Mouse (Mus musculus) liver, embryonic 15.5 days (tissue): ENCODE data around the gene Sirpa. TPM values are rescaled to one million over a fixed set of nuclear protein-coding genes. Genes with fewer than 3 reads are reported as not detected.

ENCODE experiments used
- ATAC-seq: fragments of 200-750 bp; cut with Nextera tagmentation; 2 replicates; pipeline ENCODE4 v1.8.0; 2017; ENCODE audit warnings: moderate number of reproducible peaks, mild to moderate bottlenecking, moderate library complexity; ENCODE audit not compliant: insufficient read depth
- H3K27ac ChIP-seq: fragments of 300-500 bp; sonication (generic); replicated peaks from 2 replicates; pipeline ENCODE4 v1.5.1; 2015; ENCODE audit warnings: mild to moderate bottlenecking, inconsistent platforms
- H3K27me3 ChIP-seq: fragments of 300-500 bp; sonication (generic); 2 replicates; pipeline ENCODE4 v1.6.1; 2015; ENCODE audit warnings: mild to moderate bottlenecking, inconsistent platforms
- H3K36me3 ChIP-seq: fragments of 300-500 bp; sonication (generic); replicated peaks from 2 replicates; pipeline ENCODE4 v1.6.1; 2015; ENCODE audit warnings: moderate library complexity, mild to moderate bottlenecking, inconsistent platforms
- H3K4me1 ChIP-seq: fragments of 300-500 bp; sonication (generic); replicated peaks from 2 replicates; pipeline ENCODE4 v1.6.1; 2015; ENCODE audit warnings: inconsistent platforms
- H3K4me2 ChIP-seq: fragments of 300-500 bp; sonication (generic); 2 replicates; pipeline ENCODE4 v1.6.1; 2015; ENCODE audit warnings: moderate library complexity, mild to moderate bottlenecking, inconsistent platforms
- H3K4me3 ChIP-seq: fragments of 300-500 bp; sonication (generic); replicated peaks from 2 replicates; pipeline ENCODE4 v1.5.1; 2015; ENCODE audit warnings: mild to moderate bottlenecking, inconsistent platforms
- H3K9ac ChIP-seq: fragments of 300-500 bp; sonication (generic); 2 replicates; pipeline ENCODE4 v1.6.1; 2015; ENCODE audit warnings: moderate library complexity, mild to moderate bottlenecking, inconsistent platforms
- H3K9me3 ChIP-seq: fragments of 300-500 bp; sonication (generic); replicated peaks from 2 replicates; pipeline ENCODE4 v1.6.1; 2016; ENCODE audit warnings: inconsistent platforms
- WGBS: fragments of 180-500 bp; shearing (Covaris S2); methylation state at CpG from one replicate; pipeline ENCODE4 v1.1.7; 2015; ENCODE audit warnings: mixed read lengths; ENCODE audit not compliant: insufficient replicate concordance; 5-methylcytosine and 5-hydroxymethylcytosine counted together
- polyA plus RNA-seq: library from polyadenylated mRNA; unstranded; fragments of >200 nt; fragmentation: Nextera tagmentation; extraction: Ambion mirVana; gene quantifications from 2 replicates; pipeline ENCODE4 v1.2.1, GENCODE M21; 2015

Gene Sirpa
- polyA plus RNA-seq, 1 experiment from 2014 or later: 25.4 TPM

DNA sequence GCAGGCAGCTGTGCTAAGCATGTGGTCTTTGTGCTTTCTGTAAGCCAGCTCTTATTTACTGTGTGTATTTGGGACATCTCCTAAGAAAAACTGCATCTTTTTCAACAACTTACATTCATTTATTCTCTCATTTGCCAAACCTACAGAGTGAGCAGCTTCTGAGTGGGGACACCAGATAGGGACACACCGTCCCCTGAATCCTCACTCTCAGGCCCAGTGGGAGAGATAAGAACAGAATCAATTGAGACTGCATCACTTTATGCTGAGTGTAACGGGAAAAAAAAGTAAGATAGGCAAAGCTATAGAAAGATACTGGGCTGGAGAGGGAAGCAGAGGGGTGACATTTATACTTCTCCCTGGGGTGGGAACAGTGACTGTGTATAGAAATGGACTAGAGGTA is 61.0 kb downstream of the Sirpa start:
- 40% methylated on average over 2 of the region's 2 CpGs for WGBS
- no peak overlapping the region for H3K9ac ChIP-seq
- no peaks in the 10 kb centered on the region for H3K4me1 ChIP-seq
- H3K27me3 ChIP-seq: no peaks in the 10 kb centered on the region
- H3K9me3 ChIP-seq: no peaks in the 10 kb centered on the region
- H3K4me2 ChIP-seq: no peak overlapping the region
- no peaks in the 10 kb centered on the region for H3K36me3 ChIP-seq
- no peak for ATAC-seq
- H3K4me3 ChIP-seq: no peak overlapping the region
- H3K27ac ChIP-seq: no peak overlapping the region

DNA sequence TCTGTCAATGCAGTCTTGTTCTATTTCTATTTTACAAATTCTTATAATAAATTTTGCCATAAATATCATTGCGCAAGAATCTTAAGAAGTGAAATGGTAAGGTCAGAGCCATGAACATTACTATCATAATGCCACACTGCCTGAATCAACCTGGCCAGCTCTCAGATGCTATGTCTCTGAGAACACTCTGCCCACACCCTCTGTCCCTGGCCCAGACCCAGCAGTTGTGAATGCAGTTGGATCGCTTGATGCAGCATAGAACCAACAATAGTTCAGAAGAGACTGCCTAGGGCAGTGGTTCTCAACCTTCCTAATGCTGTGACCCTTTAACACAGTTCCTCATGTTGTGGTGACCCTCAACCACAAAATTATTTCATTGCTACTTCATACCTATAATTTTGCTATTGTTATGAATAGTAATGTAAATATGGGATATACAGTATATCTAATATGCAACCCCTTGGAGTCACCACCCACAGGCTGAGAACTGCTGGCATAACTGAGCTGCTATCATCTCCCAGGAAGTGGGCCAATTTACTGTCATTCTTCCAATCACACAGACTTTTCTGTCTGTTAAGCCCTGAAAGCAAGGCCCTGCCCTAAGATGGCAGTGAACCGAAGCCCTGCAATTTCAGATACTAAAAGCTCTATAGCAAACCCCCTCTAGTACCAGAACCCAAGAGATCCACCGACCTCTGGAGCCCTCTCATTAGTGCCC is 61.8 kb downstream of the Sirpa start:
- ATAC-seq: no peak
- Histone ChIP-seq H3K4me2 (no peak overlapping the region), H3K27ac (no peak overlapping the region), H3K4me1 (no peaks in the 10 kb centered on the region), H3K36me3 (no peaks in the 10 kb centered on the region), H3K9me3 (no peaks in the 10 kb centered on the region), H3K27me3 (no peaks in the 10 kb centered on the region), H3K4me3 (no peak overlapping the region), H3K9ac (no peak overlapping the region)
- WGBS: 65% methylated on average over 4 of the region's 4 CpGs

DNA sequence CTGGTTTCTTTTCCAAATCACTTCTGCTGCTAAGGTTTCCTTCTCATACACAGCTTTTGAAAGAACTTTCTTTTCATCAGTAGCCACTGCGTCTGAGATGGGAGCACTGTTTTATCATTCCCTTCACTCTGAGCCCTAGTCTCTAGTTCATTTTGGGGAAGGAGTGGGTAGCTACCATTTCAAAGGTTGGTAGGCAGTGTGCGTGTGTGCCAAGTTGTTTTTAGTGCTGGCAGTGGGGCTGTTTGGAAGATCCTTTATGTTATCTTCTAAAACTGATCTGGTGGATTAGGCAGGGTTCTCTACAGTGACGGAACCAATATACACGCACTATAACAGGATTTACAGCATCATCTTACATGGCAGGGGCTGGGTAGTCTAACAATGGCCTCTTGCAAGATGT is 62.4 kb downstream of the Sirpa start:
- 56% methylated on average over 4 of the region's 4 CpGs for WGBS
- no peak for ATAC-seq
- no peaks in the 10 kb centered on the region for H3K27me3 ChIP-seq

DNA sequence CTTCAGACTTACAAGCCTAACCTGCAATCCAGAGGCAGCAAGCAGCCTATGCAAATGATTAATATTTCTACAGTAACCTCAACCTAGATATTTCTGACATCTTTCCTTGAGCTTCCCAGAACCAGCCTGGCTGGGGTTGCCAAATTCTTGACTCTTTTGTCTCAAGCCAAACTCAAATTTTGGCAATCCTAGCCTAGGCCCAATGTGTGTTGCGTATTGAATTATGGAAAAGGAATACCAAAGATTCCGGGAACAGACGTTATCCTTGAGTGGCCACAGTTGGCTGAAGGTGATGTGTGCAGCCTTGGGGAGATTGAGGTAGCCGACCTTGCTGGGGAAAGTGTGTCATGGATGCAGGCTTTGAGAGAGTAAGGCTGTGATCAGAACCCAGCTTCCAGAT is 66.2 kb downstream of the Sirpa start:
- no peaks in the 10 kb centered on the region for H3K4me1 ChIP-seq
- no peaks in the 10 kb centered on the region for H3K36me3 ChIP-seq
- no peak overlapping the region for H3K4me2 ChIP-seq
- no peaks in the 10 kb centered on the region for H3K9me3 ChIP-seq
- no peak overlapping the region for H3K27ac ChIP-seq
- no peak for ATAC-seq
- H3K9ac ChIP-seq: no peak overlapping the region
- 69% methylated on average over 4 of the region's 4 CpGs for WGBS
- no peak overlapping the region for H3K4me3 ChIP-seq
- no peaks in the 10 kb centered on the region for H3K27me3 ChIP-seq

More for the DNA sequence above, 62.4 kb downstream of the Sirpa start:
- no peak overlapping the region for H3K27ac ChIP-seq
- H3K4me2 ChIP-seq: no peak overlapping the region
- H3K4me3 ChIP-seq: no peak overlapping the region
- no peak overlapping the region for H3K9ac ChIP-seq
- H3K36me3 ChIP-seq: no peaks in the 10 kb centered on the region
- no peaks in the 10 kb centered on the region for H3K9me3 ChIP-seq
- H3K4me1 ChIP-seq: no peaks in the 10 kb centered on the region

DNA sequence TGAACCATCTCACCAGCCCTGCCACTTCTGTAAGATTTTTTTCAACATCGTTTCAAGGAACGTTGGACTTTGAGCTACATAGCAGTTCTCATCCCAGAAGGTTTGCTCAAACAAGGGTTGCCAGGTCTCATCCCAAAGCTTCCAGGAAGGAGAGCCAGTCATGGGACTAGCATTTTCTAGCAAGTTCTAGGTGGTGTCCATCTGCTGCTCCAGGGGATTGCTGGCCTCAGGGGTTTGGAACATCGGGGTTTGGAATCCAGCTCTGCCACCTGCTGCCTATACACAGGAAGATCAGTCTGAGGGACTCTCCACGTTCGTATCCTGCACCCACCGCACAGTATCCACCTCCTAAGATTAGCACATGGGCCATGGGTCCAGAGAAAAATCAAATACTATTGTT is 67.4 kb downstream of the Sirpa start:
- 59% methylated on average over 6 of the region's 6 CpGs for WGBS
- no peak for ATAC-seq
- no peaks in the 10 kb centered on the region for H3K27me3 ChIP-seq
- H3K27ac ChIP-seq: no peak overlapping the region
- H3K4me2 ChIP-seq: no peak overlapping the region
- H3K4me1 ChIP-seq: no peaks in the 10 kb centered on the region
- no peaks in the 10 kb centered on the region for H3K9me3 ChIP-seq
- no peaks in the 10 kb centered on the region for H3K36me3 ChIP-seq
- no peak overlapping the region for H3K4me3 ChIP-seq
- no peak overlapping the region for H3K9ac ChIP-seq

DNA sequence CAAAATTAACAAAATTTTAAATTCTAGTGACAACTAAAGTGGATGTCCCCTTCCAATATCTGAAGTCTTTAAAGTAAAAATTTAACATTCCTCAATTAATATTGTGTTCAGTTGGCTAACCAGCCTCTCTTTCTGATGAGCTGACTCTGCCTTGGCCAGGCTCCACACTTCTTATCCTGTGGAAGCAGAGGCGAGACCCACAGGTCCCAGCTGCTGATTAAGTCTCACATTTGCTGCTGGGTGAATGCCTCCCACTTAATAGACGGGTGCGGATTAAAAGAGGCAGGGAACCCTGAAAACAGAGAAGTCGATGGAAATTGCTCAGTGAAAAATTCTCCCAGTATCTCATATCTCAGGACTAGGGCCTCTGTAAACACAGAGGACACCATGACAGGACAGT is 69.8 kb downstream of the Sirpa start:
- 53% methylated on average over 4 of the region's 4 CpGs for whole genome bisulfite sequencing
- no peak overlapping the region for H3K27ac ChIP-seq
- H3K9ac ChIP-seq: no peak overlapping the region
- H3K27me3 ChIP-seq: no peaks in the 10 kb centered on the region
- H3K4me1 ChIP-seq: no peaks in the 10 kb centered on the region
- no peak for ATAC-seq
- H3K4me3 ChIP-seq: no peak overlapping the region
- no peaks in the 10 kb centered on the region for H3K36me3 ChIP-seq
- no peak overlapping the region for H3K4me2 ChIP-seq
- no peaks in the 10 kb centered on the region for H3K9me3 ChIP-seq

DNA sequence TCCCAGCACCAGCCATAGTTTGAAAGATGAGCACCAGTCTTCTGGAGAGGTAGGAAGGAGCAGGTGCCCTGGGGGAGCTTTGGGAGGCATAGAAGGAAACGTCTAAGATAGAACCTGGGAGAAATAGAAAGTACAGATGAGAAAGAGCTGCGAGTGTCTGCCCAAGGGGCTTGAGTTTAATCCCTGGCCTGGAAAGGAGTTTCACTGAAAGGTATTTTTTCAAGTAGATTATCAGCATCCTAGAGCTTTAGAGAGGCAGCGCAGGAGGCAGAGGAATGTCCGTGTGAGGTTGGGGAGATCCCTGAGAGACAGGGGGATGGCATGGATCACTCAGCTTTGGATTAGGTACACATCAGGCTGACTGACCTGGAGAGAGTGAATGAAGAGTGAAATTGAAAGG is 79.3 kb downstream of the Sirpa start:
- Histone ChIP-seq H3K27me3 (0 out of 2 replicates have a peak, but pooled peaks cover 3% of the 10 kb centered on the region), H3K4me2 (no peak overlapping the region), H3K4me1 (no peaks in the 10 kb centered on the region), H3K9me3 (no peaks in the 10 kb centered on the region), H3K9ac (no peak overlapping the region), H3K4me3 (no peak overlapping the region), H3K36me3 (no peaks in the 10 kb centered on the region), H3K27ac (no peak overlapping the region)
- 51% methylated on average over 4 of the region's 4 CpGs for WGBS
- no peak for ATAC-seq

DNA sequence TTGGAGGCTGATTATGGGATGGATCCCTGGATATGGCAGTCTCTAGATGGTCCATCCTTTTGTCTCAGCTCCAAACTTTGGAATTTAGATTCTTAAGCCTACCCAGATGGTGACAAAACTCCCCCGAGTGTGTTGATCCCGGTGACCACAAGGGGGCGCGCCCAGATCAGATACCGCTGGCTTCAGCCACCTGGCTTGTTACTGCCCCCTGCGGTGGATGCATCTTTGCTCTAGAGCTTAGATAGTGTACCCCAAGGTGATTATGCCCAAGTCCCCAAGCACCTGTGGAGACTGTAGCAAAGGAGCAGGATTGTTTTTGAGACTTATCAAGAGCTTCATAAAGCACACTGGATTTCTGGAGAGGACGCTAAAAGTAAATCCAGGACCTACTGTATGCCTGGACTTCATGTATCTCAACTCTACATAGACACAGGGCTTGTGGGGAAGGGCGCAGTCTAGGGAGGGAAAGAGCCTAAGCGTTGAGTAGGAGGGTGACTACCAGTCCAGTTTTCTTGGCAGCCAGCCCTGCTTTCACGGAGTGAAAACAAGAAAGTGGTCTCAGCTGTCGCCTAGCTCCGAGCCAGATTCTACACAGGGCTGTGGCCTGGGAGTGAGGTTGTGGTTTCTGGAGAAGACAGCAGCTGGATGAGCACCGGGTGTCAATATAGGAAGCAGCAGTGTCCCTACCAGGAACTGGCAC is 82.5 kb downstream of the Sirpa start:
- WGBS: 23% methylated on average over 13 of the region's 13 CpGs
- Histone ChIP-seq H3K4me3 (no peak overlapping the region), H3K9me3 (no peaks in the 10 kb centered on the region), H3K36me3 (no peaks in the 10 kb centered on the region), H3K4me1 (no peaks in the 10 kb centered on the region), H3K27ac (no peak overlapping the region), H3K27me3 (peaks cover 6% of the 10 kb centered on the region; the same call in 1 of the 2 replicates), H3K4me2 (no peak overlapping the region), H3K9ac (no peak overlapping the region)
- ATAC-seq: no peak

DNA sequence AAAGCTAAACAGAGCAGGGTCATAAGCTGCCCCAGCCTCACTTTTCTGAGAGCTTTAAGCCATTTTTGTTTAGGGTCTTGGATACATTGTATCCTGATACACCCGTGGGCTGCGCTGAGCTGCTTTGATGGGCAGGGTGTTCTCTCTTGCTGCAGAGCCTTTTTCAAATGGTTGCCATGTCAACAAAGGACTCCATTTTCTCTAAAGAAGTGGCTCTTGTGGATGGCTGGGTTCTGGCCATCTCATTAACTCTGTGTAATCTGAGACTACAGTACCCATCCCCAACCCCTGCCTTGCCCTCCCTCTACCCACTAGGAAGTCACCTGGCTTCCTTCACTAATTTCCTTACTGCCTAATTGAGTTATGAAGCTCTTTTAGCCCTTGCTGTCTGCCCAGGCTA is 85.0 kb downstream of the Sirpa start:
- Histone ChIP-seq H3K4me2 (no peak overlapping the region), H3K9me3 (no peaks in the 10 kb centered on the region), H3K27me3 (peaks cover 6% of the 10 kb centered on the region; the same call in 1 of the 2 replicates), H3K36me3 (no peaks in the 10 kb centered on the region), H3K4me1 (no peaks in the 10 kb centered on the region), H3K9ac (no peak overlapping the region), H3K27ac (no peak overlapping the region), H3K4me3 (no peak overlapping the region)
- 68% methylated on average over 2 of the region's 2 CpGs for WGBS
- no peak for ATAC-seq

DNA sequence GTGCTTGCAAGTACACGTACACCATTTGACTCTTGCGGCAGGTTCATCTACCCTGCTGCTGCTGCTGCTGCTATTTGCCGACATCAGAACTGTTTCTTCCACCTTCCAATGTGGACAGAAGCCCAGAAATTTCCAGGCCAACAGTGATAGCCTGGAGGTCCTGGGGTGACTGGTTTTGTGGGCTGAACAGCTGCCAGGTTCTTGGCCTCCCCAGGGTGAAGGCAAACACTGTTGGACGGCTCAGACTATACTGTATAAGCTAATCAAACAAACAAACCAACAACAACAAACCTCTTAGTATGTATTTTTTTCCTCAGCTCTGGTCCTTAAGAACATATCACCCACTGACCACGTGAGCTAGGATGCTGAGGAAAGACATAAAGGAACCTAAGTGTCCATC is 86.4 kb downstream of the Sirpa start:
- Histone ChIP-seq H3K4me2 (no peak overlapping the region), H3K36me3 (no peaks in the 10 kb centered on the region), H3K27ac (no peak overlapping the region), H3K4me1 (no peaks in the 10 kb centered on the region), H3K4me3 (no peak overlapping the region), H3K27me3 (peaks cover 6% of the 10 kb centered on the region; the same call in 1 of the 2 replicates), H3K9me3 (no peaks in the 10 kb centered on the region), H3K9ac (no peak overlapping the region)
- no peak for ATAC-seq
- 58% methylated on average over 5 of the region's 5 CpGs for WGBS

DNA sequence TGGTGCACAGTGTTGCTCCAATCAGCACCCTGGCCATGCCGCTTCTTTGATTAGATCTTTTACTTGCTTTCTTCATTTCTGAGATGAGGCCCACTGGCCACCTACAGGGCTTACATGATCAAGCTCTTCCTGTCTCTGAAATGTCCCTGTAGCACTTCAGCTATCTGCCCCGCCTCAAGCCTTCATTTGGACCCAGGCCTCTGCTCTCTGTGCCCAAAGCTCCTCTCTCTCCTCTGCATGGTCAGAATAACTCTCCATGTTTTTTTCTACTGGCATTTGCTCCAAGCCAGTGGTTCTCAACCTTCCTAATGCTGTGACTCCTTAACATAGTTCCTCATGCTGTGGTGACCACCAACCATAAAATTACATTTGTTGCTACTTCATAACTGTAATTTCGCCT is 87.6 kb downstream of the Sirpa start:
- H3K4me3 ChIP-seq: no peak overlapping the region
- no peak overlapping the region for H3K27ac ChIP-seq
- no peaks in the 10 kb centered on the region for H3K9me3 ChIP-seq
- no peaks in the 10 kb centered on the region for H3K36me3 ChIP-seq
- 57% methylated on average over 3 of the region's 3 CpGs for WGBS
- H3K4me2 ChIP-seq: no peak overlapping the region
- H3K4me1 ChIP-seq: no peaks in the 10 kb centered on the region
- H3K9ac ChIP-seq: no peak overlapping the region
- no peak for ATAC-seq
- H3K27me3 ChIP-seq: peaks cover 6% of the 10 kb centered on the region; the same call in 1 of the 2 replicates
